Mouse (Mus musculus): Measurements from ENCODE around the gene Crocc2. TPM values are rescaled to one million over a fixed set of nuclear protein-coding genes. Genes with fewer than 3 reads are reported as not detected.

Gene Crocc2
- total and polyA plus RNA-seq, 3 experiments: not detected

- no peak overlapping the region for H3K4me3 ChIP-seq (replicated peaks in 1 of 3; ENCODE audit: low read depth in 2 of 3, low read length in 2 of 3, poor library complexity in 1 of 3)
- H3K4me2 ChIP-seq (ENCODE audit: insufficient read depth, low read depth, poor library complexity, severe bottlenecking): no peak overlapping the region
- dilution Hi-C loops (cut with MboI; ENCODE audit: extremely low pct_ligation_motif_present, extremely low pct_unique_long_range_greater_than_20kb, low sequenced_read_pairs) (no loop called here), in situ Hi-C loops (cut with MboI; ENCODE audit: low pct_ligation_motif_present, low pct_unique_long_range_greater_than_20kb, low sequenced_read_pairs) (no loop called here)
- TF ChIP-seq SIN3A (IDR thresholded peaks at IDR 0.05; ENCODE audit: low read length) (peak; percentile 80), TBP (conservative IDR thresholded peaks at IDR 0.05; ENCODE audit: low read depth, low read length) (no peak), MEF2A (IDR thresholded peaks at IDR 0.05; ENCODE audit: borderline replicate concordance, low read depth, low read length) (no peak), TCF12 (IDR thresholded peaks at IDR 0.05; ENCODE audit: low read depth, low read length) (no peak), MXI1 (IDR thresholded peaks at IDR 0.05; ENCODE audit: low read depth, low read length) (0 out of 2 replicates have a peak, but pooled peaks have one; percentile 44), JUND (conservative IDR thresholded peaks at IDR 0.05; ENCODE audit: low read depth, low read length) (no peak)
- peaks cover 57% of the 10 kb centered on the region for H3K27me3 ChIP-seq (replicated peaks)
- no peaks in the 10 kb centered on the region for H3K36me3 ChIP-seq (replicated peaks in 1 of 2; ENCODE audit: control insufficient read depth in 1 of 2, insufficient read depth in 1 of 2, low read length in 1 of 2)
- peaks cover 7% of the 10 kb centered on the region for H3K9me3 ChIP-seq (replicated peaks; ENCODE audit: low read length)
- no peak overlapping the region for H3K9ac ChIP-seq (ENCODE audit: insufficient read depth, low read depth)
- no peaks in the 10 kb centered on the region for H3K4me1 ChIP-seq (ENCODE audit: control insufficient read depth in 1 of 2, insufficient read depth in 2 of 2)
- DNase-seq (ENCODE audit: extremely low read depth): peak; percentile 34
- H3K27ac ChIP-seq (ENCODE audit: insufficient read depth, low read depth): no peak overlapping the region
- H3K79me2 ChIP-seq (replicated peaks; ENCODE audit: control insufficient read depth, extremely low read depth, insufficient read depth, poor library complexity, severe bottlenecking): no peaks in the 10 kb centered on the region
These were observed 103.9 kb downstream of the Crocc2 start for GRCm38 (mm10) chr1:93272409-93272821.

- H3K9me3 ChIP-seq (replicated peaks; ENCODE audit: low read length): peaks cover 5% of the 10 kb centered on the region
- peaks cover 60% of the 10 kb centered on the region for H3K27me3 ChIP-seq (replicated peaks)
- H3K4me1 ChIP-seq (ENCODE audit: control insufficient read depth in 1 of 2, insufficient read depth in 2 of 2): no peaks in the 10 kb centered on the region
- dilution Hi-C loops (cut with MboI; ENCODE audit: extremely low pct_ligation_motif_present, extremely low pct_unique_long_range_greater_than_20kb, low sequenced_read_pairs) (no loop called here), in situ Hi-C loops (cut with MboI; ENCODE audit: low pct_ligation_motif_present, low pct_unique_long_range_greater_than_20kb, low sequenced_read_pairs) (no loop called here)
- H3K4me2 ChIP-seq (ENCODE audit: insufficient read depth, low read depth, poor library complexity, severe bottlenecking): no peak overlapping the region
- H3K79me2 ChIP-seq (replicated peaks; ENCODE audit: control insufficient read depth, extremely low read depth, insufficient read depth, poor library complexity, severe bottlenecking): no peaks in the 10 kb centered on the region
- TF ChIP-seq HCFC1 (IDR thresholded peaks at IDR 0.05; ENCODE audit: low read depth, low read length) (no peak), RAD21 (IDR thresholded peaks at IDR 0.05; ENCODE audit: low read depth, low read length) (no peak), IRF4 (IDR thresholded peaks at IDR 0.05; ENCODE audit: low read depth, low read length) (no peak), ZKSCAN1 (IDR thresholded peaks at IDR 0.05; ENCODE audit: borderline replicate concordance, low read depth, low read length) (no peak), CHD1 (IDR thresholded peaks at IDR 0.05; ENCODE audit: low read depth, low read length) (no peak), NELFE (IDR thresholded peaks at IDR 0.05; ENCODE audit: low read depth, low read length) (no peak), SIN3A (IDR thresholded peaks at IDR 0.05; ENCODE audit: low read length) (no peak)
- DNase-seq (ENCODE audit: extremely low read depth): no peak
- H3K36me3 ChIP-seq (replicated peaks in 1 of 2; ENCODE audit: control insufficient read depth in 1 of 2, insufficient read depth in 1 of 2, low read length in 1 of 2): no peaks in the 10 kb centered on the region
- no peak overlapping the region for H3K9ac ChIP-seq (ENCODE audit: insufficient read depth, low read depth)
- H3K4me3 ChIP-seq (replicated peaks in 1 of 3; ENCODE audit: low read depth in 2 of 3, low read length in 2 of 3, poor library complexity in 1 of 3): no peak overlapping the region
- no peak overlapping the region for H3K27ac ChIP-seq (ENCODE audit: insufficient read depth, low read depth)
These were observed 107.0 kb downstream of the Crocc2 start for GRCm38 (mm10) chr1:93275561-93275960.

- Histone ChIP-seq H3K27me3 (replicated peaks) (peaks cover 68% of the 10 kb centered on the region), H3K79me2 (replicated peaks; ENCODE audit: control insufficient read depth, extremely low read depth, insufficient read depth, poor library complexity, severe bottlenecking) (no peaks in the 10 kb centered on the region), H3K9me3 (replicated peaks; ENCODE audit: low read length) (peaks cover 5% of the 10 kb centered on the region), H3K4me2 (ENCODE audit: insufficient read depth, low read depth, poor library complexity, severe bottlenecking) (no peak overlapping the region), H3K4me3 (replicated peaks in 1 of 3; ENCODE audit: low read depth in 2 of 3, low read length in 2 of 3, poor library complexity in 1 of 3) (no peak overlapping the region), H3K27ac (ENCODE audit: insufficient read depth, low read depth) (no peak overlapping the region), H3K9ac (ENCODE audit: insufficient read depth, low read depth) (no peak overlapping the region), H3K4me1 (ENCODE audit: control insufficient read depth in 1 of 2, insufficient read depth in 2 of 2) (no peaks in the 10 kb centered on the region), H3K36me3 (replicated peaks in 1 of 2; ENCODE audit: control insufficient read depth in 1 of 2, insufficient read depth in 1 of 2, low read length in 1 of 2) (no peaks in the 10 kb centered on the region)
- dilution Hi-C loops (cut with MboI; ENCODE audit: extremely low pct_ligation_motif_present, extremely low pct_unique_long_range_greater_than_20kb, low sequenced_read_pairs): no loop called here
- no peak for TF ChIP-seq UBTF (IDR thresholded peaks at IDR 0.05; ENCODE audit: low read depth, low read length)
- TF ChIP-seq MYC (IDR thresholded peaks at IDR 0.05; ENCODE audit: low read depth, low read length): no peak
- no peak for TF ChIP-seq MAX (IDR thresholded peaks at IDR 0.05; ENCODE audit: low read length)
- no peak for TF ChIP-seq SMC3 (IDR thresholded peaks at IDR 0.05; ENCODE audit: low read depth, low read length)
- no peak for TF ChIP-seq JUND (conservative IDR thresholded peaks at IDR 0.05; ENCODE audit: low read depth, low read length)
- no peak for TF ChIP-seq TBP (conservative IDR thresholded peaks at IDR 0.05; ENCODE audit: low read depth, low read length)
- TF ChIP-seq USF2 (conservative IDR thresholded peaks at IDR 0.05; ENCODE audit: low read depth, low read length): no peak
- in situ Hi-C loops (cut with MboI; ENCODE audit: low pct_ligation_motif_present, low pct_unique_long_range_greater_than_20kb, low sequenced_read_pairs): no loop called here
- DNase-seq (ENCODE audit: extremely low read depth): no peak
These were observed 108.5 kb downstream of the Crocc2 start for GRCm38 (mm10) chr1:93277041-93277440.
